Mouse (Mus musculus) 3134 (cell line): Measurements from ENCODE around the gene Asf1b.

ENCODE experiments used
- DNase-seq: peaks from one replicate; pipeline ENCODE4 v3.0.0-alpha.2; 2011; ENCODE audit warnings: low spot score; ENCODE audit not compliant: insufficient read length; ENCODE audit errors: extremely low read depth

The Asf1b gene

DNA sequence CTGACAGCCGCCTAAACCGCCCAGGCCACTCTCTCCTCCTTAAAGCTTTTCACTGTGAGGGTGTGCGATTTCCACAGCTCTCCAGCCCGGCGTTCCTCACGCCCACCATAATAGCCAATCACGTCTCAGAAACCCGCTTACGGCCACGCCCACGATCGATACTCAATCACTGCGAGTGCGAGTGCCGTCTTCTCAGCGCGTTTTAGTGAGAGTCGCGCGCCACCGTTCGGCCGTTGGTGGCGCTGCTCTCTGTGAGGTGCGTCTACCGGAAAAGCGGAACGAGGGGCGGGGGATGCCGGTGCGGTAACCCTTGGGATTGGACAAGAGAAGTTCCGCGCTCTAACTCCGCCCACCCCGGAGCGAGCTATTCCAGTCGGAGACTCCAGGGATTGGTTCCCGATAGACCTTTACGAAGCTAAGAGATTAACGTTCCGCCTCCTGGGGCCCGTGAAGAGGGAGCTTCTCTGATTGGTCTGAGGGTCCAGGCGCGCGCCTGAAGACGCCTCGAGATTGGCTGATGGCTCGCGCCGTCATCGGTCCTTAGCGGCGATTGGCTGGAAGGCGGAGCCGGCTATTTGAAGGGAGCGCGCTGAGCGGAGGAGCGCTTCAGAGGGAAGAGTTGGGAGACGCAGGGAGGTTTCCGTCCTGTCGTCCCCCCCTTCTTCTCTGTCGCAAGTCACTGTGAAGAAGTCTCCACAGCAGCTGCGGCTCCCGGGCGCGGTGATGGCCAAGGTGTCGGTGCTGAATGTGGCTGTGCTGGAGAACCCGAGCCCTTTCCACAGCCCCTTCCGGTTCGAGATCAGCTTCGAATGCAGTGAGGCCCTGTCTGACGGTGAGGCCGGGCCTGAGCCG is at the start of gene Asf1b, which contains the start of gene Gm10644:
Gene Asf1b (plus strand): TSS at position 402 of the 852 bp plus-strand sequence.
Gene Gm10644 (minus strand): TSS at position 100 of the 852 bp plus-strand sequence.
- peak; percentile 99 for DNase-seq

GRCm38 (mm10) chr8:83908583-83908982 is 46.7 kb upstream of the Asf1b start:
- no peak for DNase-seq

DNA sequence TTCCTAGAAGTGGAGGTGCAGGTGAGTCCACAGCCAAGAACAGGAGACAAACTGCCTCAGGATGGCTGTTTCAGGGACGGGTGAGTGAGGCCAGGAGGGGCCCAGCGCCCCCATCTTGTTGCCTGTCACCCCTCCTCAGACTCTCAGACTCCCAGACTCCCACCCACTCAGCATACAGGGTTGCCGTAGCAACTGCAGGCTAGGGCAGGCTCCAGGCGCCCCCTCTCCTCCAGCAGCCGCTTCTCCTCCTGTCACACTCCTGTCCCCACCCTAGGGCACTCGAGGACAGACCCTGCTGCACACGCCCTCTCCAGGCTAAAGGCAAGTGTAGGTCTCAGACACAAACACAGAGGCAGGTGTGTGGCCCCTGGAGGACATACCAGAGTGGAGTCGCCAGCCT is 46.0 kb upstream of the Asf1b start:
- no peak for DNase-seq

DNA sequence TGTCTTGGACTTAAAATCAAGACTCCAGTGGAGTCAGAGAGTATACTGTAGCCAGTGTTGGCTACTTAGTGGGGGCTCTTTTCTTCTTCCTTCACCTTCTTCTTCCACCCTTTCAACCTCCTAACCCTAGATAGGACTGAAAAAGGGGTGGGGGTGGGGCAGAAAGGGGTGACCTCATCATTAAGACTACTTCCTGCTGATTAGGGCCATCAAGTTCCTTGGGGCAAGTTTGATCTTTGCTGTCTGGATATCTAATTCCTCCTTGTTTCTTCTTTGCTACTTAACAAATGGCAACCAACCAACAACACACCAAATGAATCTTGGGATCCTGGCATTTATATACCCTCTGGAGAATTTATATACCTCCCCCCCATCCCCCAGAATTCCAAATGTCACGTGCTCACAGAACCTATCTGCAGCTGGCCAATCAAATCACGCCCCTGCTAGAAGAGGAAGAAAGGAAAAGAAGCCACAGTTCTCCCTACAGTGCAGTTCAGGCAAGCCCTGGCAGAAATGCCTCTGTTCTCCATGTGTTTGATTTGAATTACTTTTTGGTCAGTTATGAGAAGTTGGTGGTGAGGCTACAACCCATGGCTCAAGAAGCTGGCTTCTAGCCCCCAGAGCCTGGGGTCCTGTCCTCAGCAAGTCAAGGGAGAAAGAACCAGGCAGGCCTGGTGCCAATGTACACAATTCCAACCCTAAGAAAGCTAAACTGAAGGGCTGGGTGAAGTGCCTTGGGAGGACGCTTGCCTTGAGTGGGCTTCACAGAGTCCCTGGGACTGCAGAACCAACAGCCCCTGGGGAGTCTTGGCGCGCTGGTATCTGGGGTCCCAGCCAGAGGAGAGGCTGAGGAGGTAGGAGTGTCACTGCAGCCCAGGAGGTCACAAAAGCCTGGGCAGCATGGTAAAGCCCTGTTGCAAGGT is 43.2 kb upstream of the Asf1b start:
- no peak for DNase-seq

DNA sequence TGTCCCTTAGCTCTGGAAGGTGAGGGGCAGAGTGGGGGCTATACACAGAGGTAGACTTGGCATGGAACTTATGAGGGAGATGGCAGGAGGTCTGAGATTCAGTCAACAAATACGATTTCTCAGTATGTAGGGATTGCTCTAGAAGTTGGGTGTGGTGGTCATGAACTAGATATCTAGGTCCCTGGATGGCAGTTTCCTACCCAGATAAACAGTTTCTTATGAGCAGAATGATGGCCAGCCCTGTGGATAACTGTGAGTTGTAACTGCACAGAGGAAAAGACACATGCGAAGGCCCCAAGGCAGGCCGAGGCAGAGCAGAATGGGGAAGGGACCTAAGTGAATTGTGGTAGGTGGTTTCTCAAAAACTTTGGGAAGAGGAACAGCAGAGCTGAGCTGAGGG is 41.1 kb upstream of the Asf1b start:
- no peak for DNase-seq

DNA sequence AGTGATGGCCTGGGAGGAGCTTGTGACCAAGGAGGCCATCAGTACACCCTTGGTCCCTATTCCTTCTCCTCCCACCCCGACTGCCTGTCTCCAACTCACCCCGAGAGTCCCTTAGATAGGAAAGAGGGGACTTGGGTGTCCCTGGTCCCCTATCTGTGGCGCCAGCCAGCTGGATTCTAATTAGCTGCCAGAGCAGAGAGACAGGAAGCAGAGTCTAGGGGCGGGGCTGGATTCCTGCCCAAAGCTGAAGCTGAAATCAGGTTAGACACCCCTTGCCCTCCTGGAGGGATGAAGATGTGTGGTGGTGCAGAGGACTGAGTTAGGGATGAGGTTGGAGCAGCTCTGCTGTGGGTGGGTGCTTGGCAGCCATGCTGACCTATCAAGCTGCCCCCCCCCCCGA is 40.4 kb upstream of the Asf1b start:
- no peak for DNase-seq

DNA sequence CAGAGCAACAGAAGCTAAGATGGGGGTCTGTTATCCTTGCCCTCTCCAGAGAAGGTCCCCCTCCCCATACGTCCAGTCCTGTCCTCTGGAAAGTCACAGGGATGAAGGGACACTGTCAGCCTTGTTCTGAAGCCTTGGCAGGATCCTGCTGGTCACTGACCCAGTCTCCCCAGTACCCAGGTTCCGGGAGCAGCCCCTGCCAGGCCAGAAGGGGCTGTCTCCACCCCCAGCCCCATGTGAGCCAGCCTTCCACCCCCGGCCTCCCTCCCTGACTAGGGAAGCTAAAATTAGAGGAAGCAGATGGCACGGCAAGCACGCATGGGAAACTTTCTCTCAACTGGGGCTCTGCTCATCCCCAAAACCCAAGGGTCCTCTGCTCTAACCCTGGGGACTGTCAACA is 39.3 kb upstream of the Asf1b start:
- no peak for DNase-seq

- DNase-seq: no peak
These were observed 37.7 kb upstream of the Asf1b start for GRCm38 (mm10) chr8:83917566-83917965.

GRCm38 (mm10) chr8:83921558-83921957 is 33.7 kb upstream of the Asf1b start:
- DNase-seq: peak; percentile 46

GRCm38 (mm10) chr8:83922727-83923126 is 32.6 kb upstream of the Asf1b start:
- DNase-seq: no peak

DNA sequence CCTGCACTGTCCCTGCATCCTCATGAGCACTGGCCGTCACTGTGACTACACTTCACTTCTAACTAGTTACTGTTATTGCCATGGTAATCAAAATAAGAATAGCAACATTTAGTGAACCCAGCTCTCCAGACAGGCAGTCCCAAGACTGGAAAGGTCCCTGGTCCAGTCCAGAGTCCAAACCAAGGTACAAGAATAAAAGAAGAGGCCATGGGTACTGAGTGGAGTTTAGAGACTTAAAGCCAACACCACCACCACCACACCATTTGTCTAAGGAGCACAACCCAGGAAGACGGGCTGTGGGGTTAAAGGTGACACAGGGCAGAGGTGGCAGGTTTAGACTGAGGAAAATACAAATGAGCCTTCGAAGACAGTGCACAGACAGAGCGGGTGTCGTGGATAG is 30.7 kb upstream of the Asf1b start:
- no peak for DNase-seq

- DNase-seq: no peak
These were observed 29.0 kb upstream of the Asf1b start for GRCm38 (mm10) chr8:83926266-83926665.

DNA sequence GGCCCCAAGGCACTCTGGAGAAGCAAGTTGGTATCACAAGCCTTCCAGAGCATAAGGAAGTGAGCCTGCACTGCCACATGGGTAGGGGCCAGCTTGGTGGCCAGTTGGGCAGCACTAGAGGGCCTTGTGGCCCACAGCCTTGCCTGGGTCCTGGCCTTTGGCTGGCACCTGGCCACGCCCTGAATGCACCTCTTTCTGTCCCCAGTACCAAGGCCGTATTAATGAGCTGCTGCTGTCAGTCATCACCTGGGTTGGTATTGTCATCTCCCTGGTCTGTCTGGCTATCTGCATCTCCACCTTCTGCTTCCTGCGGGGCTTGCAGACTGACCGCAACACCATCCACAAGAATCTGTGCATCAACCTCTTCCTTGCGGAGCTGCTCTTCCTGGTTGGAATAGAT is 21.1 kb upstream of the Asf1b start:
- no peak for DNase-seq

DNA sequence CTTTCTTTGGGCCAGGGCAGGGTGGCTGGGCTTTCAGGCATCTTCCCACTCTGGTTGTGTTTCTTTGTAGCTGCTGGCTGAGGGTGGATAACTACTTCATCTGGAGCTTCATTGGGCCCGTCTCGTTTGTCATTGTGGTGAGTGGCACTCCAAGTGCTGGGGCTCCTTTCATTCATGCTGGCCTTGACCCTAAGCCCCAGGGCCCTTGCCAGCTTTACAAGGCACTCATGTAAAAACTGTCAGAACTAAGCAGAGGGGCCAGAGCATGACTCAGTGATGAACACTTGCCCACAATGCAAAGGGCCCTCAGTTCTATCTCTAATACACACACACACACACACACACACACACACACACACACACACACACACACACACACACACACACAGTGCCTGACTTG is 20.3 kb upstream of the Asf1b start:
- DNase-seq: no peak

DNA sequence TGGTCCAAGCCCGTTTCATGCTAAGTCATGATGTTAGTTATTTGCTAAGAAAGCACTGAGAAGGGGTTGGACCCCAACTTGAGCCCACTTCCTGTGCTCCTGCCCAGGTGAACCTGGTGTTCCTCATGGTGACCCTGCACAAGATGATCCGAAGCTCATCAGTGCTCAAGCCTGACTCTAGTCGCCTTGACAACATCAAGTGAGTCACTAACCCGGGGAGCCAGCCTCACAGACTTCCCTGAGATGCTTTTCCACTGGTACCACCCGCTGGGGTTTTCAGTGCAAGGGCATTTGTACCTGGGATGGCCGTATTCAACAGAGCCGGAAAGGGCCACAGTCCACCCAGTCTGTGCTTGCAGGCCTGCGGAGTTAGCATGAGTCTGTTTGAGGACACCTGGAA is 19.9 kb upstream of the Asf1b start:
- no peak for DNase-seq

DNA sequence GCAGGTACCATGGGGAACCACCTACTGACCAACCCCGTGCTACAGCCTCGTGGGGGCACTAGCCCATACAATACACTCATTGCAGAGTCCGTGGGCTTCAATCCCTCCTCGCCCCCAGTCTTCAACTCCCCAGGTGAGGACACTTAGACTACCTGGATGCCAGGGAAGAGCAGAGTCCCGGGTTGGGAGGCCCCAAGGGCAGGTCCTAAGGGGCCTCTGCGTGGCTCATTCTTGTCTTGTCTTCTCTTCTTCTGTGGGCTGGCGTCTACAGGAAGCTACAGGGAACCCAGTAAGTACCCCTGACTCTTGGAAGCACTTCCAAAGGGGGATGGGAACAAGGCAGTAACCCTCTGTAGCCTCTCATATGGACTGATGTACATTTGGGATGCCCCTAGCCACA is 17.7 kb upstream of the Asf1b start:
- DNase-seq: no peak

- no peak for DNase-seq
These were observed 17.0 kb upstream of the Asf1b start for GRCm38 (mm10) chr8:83938330-83938729.

DNA sequence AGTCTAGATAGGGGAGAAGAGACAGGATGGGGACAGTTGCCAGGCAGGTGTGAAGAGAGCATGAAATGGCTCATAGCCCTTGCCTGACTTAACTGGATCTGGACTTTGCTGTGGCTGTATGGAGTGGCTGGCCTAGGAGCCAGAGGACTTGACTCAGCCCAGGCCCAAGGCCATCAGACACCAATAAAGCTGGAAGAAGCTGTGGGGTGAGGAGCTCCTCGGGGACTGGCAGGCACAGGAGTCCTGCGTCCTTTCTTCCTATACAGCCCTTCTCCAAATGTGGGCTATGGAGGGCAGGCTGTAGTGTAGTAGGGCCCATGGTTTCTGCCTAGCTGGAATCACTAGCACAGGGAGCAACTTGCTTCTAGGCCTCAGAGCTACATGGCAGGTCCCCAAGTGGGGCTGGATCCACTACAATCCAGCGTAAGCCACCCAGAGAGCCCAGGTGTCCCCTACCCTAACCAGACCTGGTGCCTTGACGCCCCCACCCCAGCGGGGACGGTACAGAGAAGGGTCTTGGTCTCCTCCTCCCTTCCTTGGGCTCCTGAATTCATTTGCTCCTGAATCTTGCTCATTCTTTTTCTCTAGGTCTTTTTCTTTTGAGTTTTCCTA is 14.1 kb upstream of the Asf1b start:
- no peak for DNase-seq

DNA sequence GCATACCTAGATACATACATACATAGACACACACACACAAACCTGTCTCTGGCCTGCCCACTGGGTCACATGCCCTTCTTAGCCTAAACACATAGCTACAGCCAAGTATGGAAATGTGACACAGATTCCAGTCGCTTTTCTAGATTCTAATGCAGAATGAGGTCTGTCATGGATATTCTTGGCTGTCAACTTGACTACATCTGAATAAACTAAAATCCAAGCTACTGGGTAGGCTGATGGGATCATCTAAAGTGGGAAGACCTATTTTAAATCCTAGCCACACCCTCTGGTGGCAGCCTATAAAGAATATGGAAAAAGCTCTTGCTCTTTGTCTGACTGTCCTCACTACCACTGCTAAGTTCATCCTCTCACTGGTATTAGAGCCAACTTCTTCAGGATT is 12.9 kb upstream of the Asf1b start:
- DNase-seq: no peak

- no peak for DNase-seq
These were observed 9.8 kb upstream of the Asf1b start for GRCm38 (mm10) chr8:83945540-83945939.

DNA sequence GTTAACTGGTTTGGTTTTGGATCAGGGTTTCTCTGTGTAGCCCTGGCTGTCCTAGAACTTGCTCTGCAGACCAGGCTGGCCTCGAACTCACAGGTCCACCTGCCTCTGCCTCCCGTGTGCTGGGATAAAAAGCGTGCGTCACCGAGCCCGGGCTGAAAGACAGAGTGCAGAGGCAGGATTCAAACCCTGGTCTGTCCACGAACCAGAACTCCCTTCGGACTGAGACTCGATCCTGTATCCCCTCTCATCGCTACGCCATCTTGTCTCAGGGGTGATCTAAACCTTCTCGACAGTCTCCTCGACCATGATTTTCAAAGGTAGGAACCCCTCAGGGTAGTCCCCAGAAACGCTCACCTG is 580 bp upstream of the Asf1b start:
- DNase-seq: no peak

DNA sequence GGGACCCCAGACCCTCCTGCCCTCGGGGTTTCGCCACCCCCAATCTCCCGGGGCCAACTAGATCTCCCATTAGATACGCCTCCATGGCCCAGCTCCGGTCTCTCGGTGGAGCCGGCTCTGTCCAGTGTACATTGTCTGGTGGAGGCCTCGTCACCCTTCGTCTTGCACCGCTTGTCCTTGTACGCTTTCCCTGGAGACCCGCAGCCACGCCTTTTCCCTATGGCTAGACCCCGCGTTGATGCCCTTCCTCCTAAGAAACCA is 581 bp downstream of the Asf1b start:
- DNase-seq: no peak
